Mouse (Mus musculus) thymus, postnatal 0 days (tissue): ENCODE data around the gene Abcc8. TPM values are rescaled to one million over a fixed set of nuclear protein-coding genes. Genes with fewer than 3 reads are reported as not detected.

Source experiments
- polyA plus RNA-seq: library from polyadenylated mRNA; unstranded; fragments of >200 nt; fragmentation: Nextera tagmentation; extraction: Ambion mirVana; gene quantifications from 2 replicates; pipeline ENCODE4 v1.2.1, GENCODE M21; 2015

Abcc8 gene
- polyA plus RNA-seq, 1 experiment from 2014 or later = 1.1 TPM

Other genes with a start within 250 kb of the Abcc8 start
- 0.13 TPM in 1 of 2 replicates, not detected in the other for gene Abcc6, start 149.7 kb downstream of the Abcc8 start, polyA plus RNA-seq
- gene Nomo1, start 146.3 kb downstream of the Abcc8 start, polyA plus RNA-seq = 24.9 and 29.7 TPM in 2 replicates
- 0.05 and 0.10 TPM in 2 replicates for gene Kcnj11, start 79.3 kb downstream of the Abcc8 start, polyA plus RNA-seq
- gene Ush1c, start 58.5 kb upstream of the Abcc8 start, polyA plus RNA-seq = 0.32 and 0.46 TPM in 2 replicates
- 0.12 and 0.15 TPM in 2 replicates for gene Otog, start 61.0 kb upstream of the Abcc8 start, polyA plus RNA-seq
- gene Myod1, start 196.4 kb upstream of the Abcc8 start, polyA plus RNA-seq = 0.21 and 0.23 TPM in 2 replicates
- gene Kcnc1, start 216.5 kb upstream of the Abcc8 start, polyA plus RNA-seq = 0.09 and 0.27 TPM in 2 replicates